Mouse (Mus musculus) yolk sac, embryonic 10.5 days (tissue): ENCODE data around the gene Cmtm6.
A peak's percentile ranks its signal among the peaks of the same experiment; 100 is the strongest.
"Not testable (repeated sequence)": the region's sequence is repeated elsewhere in the genome, so short reads cannot be mapped to it uniquely, and the experiment has no call there.

Experiments used
- DNase-seq: peaks from one replicate; pipeline ENCODE4 v3.0.0-alpha.2; 2017; ENCODE audit warnings: low spot score

Gene Cmtm6

DNA sequence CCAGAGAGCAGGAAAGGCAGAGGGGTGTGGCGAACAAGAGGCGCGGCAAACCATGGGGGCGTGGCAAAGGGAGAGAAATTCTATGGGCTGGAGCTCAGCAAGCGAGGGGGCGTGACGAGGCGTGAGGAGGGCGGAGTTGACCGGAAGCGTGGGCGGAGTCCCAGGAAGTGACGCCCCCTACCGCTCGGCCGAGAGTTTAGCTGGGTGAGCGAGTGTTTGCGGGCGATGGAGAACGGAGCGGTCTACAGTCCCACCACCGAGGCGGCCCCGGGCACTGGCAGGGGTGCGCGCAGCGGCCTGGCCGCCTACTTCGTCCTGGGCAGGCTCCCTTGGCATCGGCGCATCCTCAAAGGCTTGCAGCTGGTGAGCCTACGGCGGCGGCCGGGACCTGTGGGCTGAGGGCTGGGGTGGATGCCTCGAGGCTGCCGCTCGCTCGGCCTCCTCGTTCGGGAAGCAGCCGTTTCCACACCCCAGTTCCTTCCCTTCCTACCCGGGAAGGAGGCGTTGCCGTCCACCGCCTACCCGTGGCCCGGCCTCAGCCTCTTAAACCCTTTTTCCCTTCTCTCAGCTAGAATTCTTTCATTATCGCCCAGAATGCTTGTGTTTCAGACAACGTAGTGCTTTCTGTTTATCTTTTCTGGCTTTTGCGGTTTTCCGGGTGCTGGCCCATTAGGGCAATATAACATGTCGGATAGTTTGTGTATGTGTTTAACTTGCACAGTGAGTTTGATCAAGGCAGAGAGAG lies at the start of gene Cmtm6:
Gene Cmtm6 (plus strand): TSS at position 106 of the 745 bp plus-strand sequence.
- peak; percentile 97 for DNase-seq

GRCm38 (mm10) chr9:114682193-114682592 lies 48.7 kb upstream of the Cmtm6 start:
- no peak for DNase-seq

DNA sequence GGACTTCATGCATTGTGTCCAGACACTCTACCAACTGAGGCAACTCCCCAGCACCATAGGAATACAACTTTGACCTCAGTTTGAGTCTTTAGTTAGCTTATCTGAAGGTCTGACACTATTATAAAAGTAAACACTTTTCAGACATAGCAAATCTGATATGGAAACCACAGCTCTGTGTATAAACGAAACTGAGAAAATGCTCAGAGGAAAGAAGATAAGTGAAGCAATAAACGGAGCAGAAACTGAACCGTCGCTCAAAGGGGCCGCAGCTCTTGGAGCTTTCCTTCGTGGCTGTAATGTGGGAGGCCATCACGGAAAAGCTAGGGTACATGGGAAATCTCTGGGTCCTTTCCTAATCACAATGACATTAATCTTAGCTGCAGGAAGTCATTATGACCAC lies 44.7 kb upstream of the Cmtm6 start:
- no peak for DNase-seq

DNA sequence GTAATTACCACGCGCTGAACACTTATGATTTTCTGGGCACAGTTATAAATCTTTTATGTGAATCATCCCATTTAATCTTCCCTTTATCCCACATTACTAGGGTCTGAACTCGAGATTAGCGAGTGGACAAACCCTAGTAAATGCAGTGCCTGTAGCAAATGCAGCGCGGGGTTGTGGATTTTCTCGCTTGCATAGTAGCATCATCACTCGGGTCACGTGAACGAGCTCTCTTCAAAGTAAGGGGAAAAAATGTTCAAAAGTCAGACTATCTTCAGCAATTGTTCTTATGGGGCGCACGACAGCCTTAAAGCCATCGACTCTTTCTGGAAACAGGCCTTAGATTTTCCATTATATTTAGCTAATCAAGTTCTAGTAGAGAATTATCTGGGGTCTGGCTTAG lies 43.3 kb upstream of the Cmtm6 start:
- no peak for DNase-seq

DNA sequence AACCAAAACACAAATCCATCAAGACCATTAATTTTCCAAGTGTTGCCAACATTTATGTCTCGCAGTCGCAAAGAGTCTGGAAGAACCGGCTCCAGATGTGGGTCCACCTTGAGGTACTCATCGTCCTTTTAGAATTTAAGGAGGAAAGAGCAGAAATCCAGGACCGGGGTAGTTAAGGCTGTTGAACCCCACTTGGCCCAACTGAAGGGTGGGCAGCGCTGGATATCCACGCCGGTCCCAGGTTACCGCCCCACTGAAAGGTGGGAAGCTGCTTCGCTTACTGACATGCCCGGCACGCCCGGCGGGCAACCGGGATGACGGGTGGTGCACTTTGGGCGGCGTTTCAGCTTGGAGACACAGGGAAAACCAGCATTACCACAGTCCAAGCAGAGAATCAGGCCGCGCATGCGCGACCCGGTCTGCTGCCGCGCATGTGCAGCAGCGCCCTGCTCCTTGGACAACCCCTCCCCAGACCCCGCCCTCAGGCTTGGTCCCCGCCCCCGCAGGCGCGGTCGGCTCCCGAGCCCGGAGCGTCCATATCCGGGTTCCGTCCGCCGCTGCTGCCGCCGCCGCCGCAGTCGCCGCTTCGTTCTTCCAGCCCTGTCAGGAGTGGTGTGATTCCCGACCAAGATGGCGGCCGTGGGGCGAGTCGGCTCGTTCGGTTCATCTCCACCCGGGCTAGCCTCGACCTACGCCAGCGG lies 42.5 kb upstream of the Cmtm6 start, which contains the start of gene Dync1li1:
Gene Dync1li1 (plus strand): TSS at position 539 of the 701 bp plus-strand sequence.
- DNase-seq: peak; percentile 97

DNA sequence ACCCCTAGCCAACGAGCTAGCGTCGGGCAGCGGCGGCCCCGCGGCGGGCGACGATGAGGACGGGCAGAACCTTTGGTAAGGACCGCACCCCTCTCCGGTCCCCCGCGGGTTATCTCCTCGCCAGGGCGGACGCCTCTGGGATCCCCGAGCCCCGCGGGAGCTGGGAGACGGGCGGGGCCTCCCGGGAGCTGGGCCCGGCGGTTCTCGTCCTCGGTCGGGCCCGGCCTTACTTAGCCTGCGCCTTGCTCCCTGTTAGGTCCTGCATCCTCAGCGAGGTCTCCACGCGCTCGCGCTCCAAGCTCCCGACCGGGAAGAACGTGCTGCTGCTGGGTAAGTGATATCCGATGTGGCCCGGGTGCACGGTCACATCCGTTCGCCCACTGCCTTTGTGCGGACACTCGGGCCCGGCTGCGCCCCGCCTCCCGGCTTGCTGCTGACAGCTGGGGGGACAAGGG lies 41.9 kb upstream of the Cmtm6 start:
- DNase-seq: no peak

GRCm38 (mm10) chr9:114690119-114690601 lies 40.8 kb upstream of the Cmtm6 start:
- DNase-seq: peak; percentile 54

- DNase-seq: no peak
These were observed 39.8 kb upstream of the Cmtm6 start for GRCm38 (mm10) chr9:114691112-114691511.

GRCm38 (mm10) chr9:114695662-114696061 lies 35.3 kb upstream of the Cmtm6 start:
- DNase-seq: not testable (repeated sequence)

DNA sequence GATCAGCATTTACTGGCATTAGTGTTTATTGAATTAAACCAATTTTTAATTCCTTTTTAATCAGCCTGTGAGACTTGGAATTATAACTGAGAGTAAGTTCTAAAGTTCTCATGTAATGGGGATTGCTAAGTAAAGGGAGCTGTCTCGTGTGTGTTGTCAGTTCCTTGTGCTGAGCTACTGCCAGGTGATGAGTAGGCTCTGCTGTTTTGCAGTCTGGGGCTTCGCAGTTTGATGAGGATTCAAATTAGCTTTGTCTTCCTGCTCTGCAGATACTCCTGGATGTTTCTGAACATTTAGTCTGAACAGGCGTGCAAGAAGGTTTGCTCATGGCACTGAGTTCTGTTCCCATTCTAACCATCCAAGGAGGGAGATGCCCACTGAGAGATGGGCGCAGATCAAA lies 33.8 kb upstream of the Cmtm6 start:
- DNase-seq: no peak

DNA sequence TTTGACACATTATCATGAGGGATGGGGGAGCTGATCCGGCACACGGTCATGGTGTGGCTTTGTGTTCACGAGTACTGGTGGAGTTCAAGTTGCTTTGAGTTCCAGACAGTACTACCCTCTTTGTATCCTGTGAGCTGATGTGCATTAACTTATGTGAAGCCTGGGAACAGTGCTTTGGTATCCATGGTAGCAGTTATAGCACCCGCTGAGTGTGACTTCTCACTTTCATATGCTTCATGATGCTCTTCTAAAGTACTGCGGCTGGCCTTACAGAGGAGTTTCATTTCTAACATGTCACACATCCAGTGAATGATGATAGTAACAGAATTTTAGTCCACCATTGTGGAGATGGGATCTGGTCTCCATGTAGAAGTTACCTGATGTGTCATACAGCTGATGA lies 33.0 kb upstream of the Cmtm6 start:
- DNase-seq: no peak

DNA sequence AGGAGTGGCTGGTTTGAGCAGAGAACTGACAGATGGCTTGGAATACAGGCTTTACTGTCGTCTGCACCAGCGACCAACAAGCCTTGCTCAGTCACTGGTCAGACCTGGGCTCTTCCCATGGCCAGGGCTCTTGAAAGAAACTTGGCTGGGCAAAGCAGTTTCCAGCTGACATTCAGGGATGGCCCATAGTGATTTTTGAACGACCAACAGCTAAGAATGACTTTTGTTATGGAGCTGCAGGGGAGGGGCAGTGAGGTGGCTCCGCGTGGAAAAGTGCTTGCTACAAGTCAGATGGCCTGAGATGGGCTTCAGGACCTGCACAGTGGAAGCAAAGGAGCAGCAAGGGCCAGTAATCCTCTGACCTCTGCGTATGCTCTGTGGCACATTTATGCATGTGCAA lies 31.7 kb upstream of the Cmtm6 start:
- no peak for DNase-seq

DNA sequence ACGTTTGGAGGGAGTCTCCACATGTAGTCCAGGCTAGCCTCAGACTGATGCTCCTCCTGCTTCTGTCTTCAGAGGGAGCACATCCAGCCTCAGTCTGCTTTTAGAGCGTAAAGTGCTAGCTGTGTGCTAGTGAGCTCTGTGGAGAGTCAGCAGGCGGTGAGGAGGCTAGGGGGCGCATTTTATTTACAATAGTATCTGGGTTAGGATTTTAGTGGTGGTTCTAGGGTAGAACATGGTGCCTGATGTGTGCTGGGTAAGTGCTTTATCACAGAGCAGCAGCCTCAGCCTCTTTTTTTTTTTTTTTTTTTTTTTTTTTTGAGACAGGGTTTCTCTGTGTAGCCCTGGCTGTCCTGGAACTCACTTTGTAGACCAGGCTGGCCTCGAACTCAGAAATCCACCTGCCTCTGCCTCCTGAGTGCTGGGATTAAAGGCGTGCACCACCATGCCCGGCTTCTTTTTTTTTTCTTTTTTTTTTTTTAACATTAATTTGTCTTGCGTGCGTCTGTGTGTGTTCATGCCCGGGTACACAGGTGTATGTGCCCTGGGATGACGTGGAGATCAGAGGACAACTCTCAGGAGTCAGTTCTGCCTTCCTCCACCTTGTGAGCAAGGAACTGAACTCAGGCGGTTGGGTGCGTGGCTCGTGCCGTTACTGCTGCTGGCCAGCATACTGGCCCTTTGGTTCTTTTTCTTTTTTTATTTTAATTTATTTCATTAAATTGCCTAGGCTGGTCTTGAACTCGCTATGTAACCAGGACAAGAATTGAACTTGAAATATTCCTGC lies 30.8 kb upstream of the Cmtm6 start:
- no peak for DNase-seq

GRCm38 (mm10) chr9:114701031-114701430 lies 29.9 kb upstream of the Cmtm6 start:
- peak; percentile 42 for DNase-seq

GRCm38 (mm10) chr9:114701921-114702320 lies 29.0 kb upstream of the Cmtm6 start:
- peak; percentile 50 for DNase-seq

DNA sequence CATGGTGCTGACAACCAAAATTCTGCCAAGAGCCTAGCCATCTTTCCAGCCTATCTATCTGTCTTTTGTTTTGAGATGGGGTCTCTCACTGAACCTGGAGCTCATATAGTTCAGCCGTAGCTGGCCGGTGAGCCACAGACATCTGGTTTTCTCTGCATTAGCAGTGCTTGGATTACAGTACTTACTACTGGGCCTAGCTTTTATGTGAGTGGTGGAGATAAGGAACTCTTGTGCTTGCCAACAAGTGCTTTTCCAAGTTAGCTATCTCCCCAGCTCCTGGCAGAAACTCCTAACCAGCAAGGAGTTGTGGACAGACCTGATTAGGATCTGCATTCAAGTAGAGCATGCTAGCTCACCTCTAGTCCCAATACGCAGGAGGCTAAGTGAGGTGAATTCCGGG lies 23.1 kb upstream of the Cmtm6 start:
- DNase-seq: no peak

DNA sequence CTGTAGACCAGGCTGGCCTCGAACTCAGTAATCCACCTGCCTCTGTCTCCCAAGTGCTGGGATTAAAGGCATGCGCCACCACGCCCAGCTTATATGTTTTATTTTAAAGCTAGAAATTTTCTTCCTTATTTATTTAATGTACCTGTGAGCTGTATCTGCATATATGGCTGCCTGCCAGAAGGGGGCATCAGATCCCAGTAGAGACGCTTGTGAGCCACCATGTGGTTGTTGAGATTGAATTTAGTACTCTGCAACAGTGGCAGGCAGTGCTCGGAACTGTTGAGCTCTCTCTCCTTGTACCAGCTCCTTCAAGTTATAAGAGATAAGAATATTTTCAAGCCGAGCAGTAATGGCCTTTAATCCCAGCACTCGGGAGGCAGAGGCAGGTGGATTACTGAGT lies 20.6 kb upstream of the Cmtm6 start:
- no peak for DNase-seq

GRCm38 (mm10) chr9:114713481-114713880 lies 17.4 kb upstream of the Cmtm6 start:
- no peak for DNase-seq

DNA sequence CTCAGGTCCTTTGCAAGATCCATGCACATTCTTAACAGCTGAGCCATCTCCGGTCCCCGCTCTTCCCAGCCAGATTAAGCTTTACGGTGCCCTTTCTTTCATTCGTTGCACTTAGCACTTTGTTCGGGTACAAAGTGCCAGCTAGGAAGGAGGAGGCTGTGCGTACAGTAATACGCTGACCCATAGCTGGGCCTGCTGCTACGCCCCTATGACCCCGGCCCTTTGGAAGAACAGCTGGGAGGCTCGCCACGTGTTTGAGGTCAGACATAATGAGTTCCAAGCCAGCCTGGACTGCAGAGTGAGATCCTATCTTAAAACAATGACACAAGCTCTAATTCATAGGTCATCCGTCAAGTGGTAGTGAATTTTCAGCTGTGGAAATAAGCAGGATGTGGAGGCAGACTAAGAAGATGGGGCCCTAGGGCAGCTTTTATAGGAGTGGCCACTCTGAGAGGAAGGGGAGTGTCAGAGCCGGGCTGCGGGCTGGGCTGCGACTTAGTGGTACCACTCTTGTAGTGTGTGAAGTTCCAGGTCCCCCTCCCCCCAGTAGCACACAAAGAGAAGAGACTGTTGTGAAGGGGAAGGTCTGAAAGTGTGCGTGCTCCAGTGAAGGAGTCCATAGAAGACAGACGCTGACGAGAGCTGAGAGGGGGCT lies 14.1 kb upstream of the Cmtm6 start:
- DNase-seq: no peak

- no peak for DNase-seq
These were observed 3.6 kb upstream of the Cmtm6 start for GRCm38 (mm10) chr9:114727315-114727714.

- not testable (repeated sequence) for DNase-seq
These were observed 2.5 kb upstream of the Cmtm6 start for GRCm38 (mm10) chr9:114728432-114728831.
